Mouse (Mus musculus) lung, adult 18-20 months (tissue): Measurements from ENCODE around the gene Tmem150c.

ENCODE experiments used
- DNase-seq, 2 experiments: peaks; one replicate each; pipeline ENCODE4 v3.0.0; 2022; ENCODE audit warnings: mixed read lengths in 2 of 2

The Tmem150c gene

DNA sequence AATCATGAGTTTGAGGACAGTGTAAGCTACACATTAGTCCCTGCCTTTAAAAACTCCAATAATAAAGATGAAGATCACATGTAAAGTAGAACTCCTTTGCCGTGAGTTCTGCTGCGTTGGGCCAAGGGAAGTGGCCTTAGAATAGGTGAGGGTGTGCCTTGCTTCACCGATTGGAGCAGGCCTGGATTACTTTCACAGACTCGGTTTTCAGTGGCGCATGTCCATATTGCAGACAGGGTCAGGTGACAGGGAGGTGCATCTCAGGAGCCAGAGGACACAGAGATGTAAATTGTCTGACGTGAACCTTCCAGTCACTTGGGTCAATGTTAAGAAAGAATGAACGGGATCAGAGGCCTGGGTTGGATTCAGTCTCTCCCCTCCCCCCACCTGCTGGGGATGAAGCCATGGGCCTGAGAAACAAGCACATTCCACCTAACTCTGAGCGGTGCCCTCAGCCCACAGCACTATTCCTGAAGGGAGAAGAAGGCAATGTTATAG lies 112.4 kb downstream of the Tmem150c start:
- DNase-seq, result no peak

DNA sequence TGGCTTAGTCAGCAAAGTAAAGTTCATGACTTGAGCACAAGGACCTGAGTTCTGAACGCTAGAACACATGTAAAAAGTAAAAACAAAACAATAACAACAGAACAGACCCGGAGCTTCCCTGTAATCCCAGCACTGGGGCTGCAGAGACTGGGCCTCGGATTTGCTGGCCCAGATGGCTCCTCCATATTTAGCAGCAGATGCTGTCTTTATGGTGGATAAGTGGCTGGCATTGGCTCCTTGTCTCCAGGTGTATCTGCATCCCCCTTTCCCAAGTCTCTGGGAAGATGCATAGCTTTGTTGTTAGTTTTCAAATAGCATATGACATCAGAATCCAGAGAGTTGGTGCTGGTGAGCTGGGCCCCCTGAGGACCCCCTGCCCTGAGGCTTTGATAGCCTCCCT lies 113.5 kb downstream of the Tmem150c start:
- DNase-seq, result no peak

DNA sequence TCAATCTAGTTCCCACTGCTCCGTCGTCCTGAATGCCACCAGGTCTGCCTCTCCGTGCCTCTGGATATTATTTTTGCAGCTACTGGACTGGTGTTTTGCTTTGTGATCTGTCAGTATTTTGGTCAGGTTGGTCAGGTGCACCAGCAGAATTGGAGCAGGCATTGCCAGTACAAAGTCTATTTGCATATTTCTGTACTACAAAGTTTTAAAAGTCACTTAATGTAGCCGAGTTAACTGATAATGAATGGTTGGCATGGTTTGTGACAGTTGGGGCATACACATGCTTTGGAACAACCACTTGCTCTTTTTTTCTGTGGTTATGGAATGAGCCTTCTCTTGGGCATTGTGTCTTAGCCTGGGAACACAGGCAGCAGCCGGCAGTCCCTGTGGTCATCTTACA lies 115.0 kb downstream of the Tmem150c start:
- DNase-seq, result no peak

DNA sequence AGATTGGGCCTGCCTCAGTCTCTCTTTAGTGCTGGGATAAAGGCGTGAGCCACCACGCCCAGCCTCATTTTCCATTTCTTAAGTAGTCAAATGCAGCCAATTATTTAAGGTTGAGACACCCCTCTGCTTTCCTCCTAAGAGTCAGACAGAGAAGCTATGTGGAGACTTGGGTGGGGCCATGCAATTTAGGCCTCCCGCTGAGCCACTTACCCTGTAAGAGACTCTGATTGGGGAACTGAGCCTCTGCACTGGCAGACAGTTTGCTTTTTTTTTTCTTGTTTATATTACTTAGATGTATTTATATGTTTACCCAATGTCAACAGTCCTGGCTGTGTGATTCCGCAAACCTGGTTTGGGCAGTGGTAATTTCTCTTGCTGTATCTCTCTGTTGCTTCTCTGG lies 115.6 kb downstream of the Tmem150c start:
- peak; percentile 17 to 27 for DNase-seq

DNA sequence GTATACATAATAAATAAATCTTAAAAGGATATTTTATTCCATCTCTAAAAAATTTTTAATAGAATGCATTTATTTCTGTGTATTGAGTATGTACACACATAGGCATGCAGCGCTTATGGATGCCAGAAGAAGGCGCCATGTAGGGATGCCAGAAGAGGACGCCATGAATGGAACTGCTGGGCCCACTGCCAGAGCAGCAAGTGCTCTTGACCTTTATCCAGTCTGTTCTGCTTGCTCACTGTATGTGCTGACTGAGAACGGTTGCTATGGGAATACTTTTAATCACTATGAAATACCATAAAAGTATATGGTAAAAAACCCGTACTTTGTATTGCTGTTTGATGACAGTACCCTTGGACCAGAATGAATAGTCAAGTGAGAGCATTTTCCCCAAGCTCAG lies 116.2 kb downstream of the Tmem150c start:
- DNase-seq, result peak; percentile 84 to 90

DNA sequence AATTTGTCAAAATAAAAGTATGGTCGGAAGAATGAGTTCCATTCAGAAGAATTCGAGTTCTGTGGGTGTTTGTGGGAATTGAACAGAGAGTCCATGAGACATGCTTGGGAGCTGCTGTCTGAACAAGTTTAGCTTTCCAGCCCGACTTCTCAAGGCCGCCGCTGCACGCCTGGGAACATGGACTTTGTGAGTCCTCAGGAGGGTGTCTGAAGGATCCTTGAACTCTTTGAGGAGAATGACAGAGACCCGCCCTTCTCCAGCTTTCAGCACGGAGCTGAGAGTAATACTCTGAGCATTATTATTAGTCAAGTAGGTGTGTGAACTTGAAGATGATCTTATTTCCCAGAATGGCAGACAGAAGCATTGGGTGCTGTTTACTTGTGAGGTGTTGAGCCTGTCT lies 117.1 kb downstream of the Tmem150c start:
- DNase-seq, result peak; percentile 21 to 43

DNA sequence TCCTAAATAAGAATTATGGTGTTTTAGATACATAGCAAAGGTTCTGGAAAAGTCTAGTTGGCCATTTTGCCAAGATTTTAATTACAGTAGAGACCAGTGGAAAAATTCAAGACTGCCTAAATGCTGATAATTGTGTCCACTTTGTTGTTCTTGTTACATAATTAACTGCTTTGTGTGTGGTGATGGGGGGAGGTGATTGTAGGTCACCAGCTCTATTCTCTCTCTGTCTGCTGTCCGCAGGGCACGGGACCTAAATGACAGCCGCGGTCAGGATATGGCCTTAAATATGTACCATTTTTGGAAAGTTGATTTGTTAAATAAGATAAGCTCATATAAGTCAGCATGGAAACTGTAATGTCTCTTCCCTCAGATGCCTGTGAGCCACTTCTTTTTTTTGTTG lies 118.3 kb downstream of the Tmem150c start:
- no peak for DNase-seq

DNA sequence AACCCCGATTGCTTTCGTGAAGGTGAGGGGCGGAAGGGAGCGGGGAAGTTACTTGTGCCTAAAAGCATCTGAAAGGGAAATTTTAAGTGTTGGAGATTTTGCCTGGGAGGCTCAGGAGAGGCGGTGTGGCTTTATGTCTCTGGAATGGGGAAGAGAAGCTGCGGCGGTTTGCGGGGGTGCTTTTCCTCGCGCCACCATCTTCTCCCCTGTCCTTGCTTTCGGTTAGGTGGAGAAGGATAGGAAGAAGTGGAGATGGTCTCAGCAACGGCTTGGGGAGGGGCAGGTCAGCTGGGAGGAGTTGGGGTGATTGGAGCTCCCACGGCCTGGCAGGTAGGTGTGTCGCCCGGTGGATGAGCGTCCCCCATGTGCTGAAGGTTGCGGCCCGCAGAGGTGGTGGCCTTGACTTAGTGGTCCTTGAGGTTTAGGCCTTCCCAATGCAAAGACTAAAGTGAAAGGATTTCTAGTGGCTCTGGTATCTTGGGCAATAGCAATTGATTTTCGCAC lies 119.3 kb downstream of the Tmem150c start:
- DNase-seq, result peak; percentile 23 to 25

DNA sequence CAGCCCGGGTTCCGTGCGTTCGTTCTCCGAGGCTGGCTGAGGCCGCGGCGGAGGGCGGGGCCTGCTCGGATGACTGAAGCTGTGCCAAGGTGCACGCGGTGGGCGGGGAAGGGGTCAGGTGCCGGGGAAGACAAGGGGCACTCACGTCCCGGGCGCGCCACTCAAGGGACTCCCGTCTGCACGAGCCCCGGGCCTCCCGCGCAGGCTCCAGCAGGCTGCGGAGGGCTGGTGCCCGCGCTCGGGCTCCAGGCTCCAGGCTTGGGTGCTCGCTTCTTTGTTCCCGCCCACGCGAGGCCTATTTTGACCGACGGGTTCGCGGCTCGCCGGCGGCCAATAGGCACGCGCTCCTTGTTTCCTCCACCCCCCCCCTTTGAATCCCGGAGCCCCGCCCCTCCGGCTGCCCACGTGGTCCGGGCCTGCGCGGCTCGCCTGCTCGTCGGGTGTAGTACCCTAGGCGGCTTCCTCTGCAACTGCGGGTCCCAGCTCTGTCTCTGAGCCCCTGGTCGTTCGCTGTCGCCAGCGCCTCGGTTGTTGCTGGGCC lies 119.9 kb downstream of the Tmem150c start, which contains the start of the genes Hnrnpdl and Enoph1:
Hnrnpdl (minus strand) TSS at position 63 of the 541 bp plus-strand sequence.
Enoph1 (plus strand) TSS at position 384 of the 541 bp plus-strand sequence.
- DNase-seq, result peak; percentile 91 to 92

DNA sequence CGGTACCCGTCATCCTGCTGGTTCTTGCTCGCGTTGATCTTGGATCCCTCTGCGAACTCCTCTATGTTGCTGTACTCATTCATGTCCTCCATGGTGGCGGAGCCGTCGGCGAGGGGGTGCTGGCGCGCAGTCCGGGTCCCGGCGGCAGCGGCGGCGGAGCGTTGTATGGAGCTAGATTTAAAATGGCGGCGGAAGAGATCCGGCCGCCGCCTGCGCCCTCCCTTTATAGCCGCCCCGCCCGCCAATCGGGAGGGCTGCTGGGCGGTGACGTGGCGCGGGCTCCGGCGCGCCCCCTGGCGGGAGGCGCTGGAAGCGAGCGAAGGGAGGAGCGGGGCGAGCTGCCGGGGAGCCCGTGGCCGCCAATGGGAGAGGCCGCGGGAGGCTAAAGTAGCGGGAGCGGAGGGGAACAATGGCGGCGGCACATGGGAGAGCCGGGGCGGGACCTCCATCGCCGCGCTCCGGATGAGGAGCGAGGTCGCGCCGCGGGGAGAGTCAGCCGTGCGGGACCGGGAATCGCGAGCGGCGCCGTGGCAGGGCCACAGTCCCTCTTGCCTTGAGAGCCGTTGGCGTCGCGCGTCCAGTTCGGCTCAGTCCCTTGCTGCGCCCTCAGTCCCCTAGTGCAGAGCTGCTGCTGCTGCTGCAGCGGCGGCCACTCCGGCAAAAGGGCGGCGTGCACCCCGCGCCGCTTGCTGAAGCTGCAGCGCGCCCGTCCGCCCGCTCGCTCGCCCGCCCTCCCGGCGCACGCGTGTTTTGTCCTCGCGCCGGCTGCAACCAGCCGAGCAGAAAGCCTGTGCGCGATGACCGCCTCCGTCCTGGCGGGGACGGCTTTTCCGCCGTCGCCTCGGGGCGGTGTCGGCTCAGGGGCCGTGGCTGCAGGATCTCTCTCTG lies 120.7 kb downstream of the Tmem150c start:
- DNase-seq, result peak; percentile 95 to 96

DNA sequence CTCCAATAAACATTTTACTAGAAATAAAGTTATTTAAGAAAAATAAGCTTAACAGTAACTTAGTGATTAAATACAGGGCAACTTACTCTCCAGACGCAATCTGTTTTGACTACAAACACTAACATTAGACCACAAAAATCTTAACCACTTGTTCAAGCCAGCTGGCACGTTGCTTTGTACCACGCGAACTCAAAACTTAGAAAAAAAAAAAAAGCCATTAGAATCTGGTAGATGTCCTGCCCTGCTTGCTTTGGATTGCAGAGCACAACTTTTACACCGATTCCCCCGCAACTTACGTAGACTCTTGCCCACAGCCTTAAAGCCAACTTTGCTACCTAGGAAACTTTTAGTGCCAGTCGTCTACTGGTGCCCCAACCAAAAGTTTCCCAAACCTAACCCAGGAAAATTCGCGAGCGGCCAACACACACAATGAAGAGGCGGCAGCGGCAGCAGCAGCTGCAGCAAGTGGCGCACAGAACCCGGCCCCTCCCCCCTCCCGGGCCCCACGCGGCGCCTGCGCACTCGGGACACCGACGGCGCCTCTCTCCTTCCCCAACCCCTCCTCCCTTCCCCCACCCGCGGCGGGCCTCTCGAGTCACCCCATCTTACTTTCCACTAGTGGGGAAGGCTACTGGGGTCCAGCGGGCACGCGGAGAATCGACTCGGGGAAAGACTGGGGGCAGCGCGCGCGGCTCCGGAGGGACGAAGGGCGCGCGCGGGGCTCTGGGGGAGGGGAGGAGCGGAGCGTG lies 121.5 kb downstream of the Tmem150c start:
- DNase-seq, result peak; percentile 88 to 92

DNA sequence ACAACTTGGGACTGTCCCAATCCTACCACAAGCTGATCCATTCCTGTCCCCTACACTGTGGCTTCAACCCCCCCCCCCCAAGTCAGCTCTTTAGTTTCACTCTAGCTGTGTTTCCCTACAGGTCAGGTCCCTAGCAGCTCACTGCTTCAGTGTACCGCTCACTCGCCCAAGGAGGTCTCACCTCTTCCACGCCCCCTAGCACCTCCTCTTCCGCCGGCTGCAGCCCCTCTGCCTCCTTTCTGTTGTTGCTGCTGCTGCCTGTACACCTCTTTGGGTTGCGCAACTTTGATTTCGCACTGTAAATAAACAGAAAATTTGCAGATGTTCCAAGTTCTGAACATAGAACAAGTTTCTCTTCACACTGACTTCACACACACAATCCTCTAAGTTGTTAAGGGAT lies 122.9 kb downstream of the Tmem150c start:
- peak; percentile 20 to 44 for DNase-seq

DNA sequence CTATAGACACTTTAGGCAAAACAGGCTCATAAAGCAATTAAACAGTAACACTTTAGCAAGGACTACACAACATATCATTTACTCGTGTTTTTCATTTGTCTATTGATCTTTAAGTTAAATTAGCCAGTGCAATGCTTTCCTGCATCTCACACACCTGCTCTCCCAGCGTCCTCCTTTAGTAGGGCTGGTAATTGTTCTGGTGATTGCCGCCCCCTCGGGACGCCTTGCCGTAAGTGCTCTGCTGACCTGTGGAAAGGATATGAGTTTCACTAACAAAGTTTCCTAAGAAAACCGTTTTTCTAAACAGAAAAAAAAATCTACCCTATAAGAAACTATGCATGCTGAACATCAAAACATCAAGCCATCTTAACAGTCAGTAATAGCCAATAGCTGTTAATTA lies 123.7 kb downstream of the Tmem150c start:
- no peak for DNase-seq

DNA sequence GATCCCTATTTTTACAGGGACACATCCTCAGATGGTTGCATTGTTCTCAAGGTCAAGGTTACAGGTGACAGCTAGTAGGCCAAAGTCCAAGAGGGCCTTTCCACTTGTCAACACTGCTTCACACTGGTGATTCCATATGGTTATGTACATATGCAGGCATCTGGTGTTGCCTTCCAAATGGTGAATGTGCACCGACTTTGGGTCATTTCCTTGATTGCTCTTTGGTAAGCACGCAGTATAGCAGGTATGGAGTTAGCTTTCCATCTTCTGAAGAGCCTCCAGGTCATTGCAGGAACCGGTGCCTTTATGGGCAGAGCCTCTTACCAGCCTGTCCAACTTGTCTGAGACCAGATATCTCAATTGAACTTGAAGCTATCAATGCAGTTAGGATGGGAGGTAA lies 127.0 kb downstream of the Tmem150c start:
- DNase-seq, result no peak

DNA sequence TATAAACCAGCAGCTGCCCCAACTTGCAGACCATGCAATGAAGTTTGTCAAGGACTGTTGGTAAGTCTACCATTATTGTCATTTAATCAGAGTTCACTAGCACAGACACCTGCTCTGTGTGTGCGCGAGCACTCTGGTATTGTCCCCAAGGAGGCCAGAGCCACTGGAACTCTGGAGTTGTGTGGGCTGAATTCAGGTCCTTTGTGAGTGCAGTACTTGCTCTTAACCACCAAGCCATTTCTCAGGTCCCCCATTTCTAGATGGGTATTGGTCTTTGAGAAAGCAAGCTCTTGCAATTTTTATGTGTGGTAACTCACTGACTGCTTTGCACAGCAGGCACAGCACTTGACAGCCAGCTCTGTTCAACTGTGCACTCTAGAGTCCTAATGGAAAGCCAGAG lies 127.5 kb downstream of the Tmem150c start:
- DNase-seq, result no peak

DNA sequence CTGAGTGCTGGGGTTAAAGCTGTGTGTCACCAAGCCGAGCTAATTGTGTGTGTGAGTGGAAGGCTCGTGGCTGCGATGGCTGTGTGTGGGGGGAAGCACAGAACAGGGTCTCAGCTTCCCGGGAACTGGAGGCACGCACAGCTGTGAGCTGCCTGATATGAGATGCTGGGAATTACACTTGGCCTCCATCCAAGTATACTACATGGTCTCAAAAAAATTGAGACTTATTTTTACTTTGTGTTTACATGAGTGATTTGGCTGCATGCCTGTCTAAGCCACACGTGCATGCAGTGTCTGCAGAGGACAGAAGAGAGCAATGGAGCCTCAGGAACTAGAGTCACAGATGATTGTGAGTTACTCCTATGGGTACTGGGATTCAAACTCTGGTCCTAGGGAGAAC lies 129.5 kb downstream of the Tmem150c start:
- DNase-seq, result peak; percentile 11 to 20
